Mouse (Mus musculus) T-helper 17 cell (primary cell): ENCODE measurements around the gene Gm4559.
"Not testable (repeated sequence)": the region's sequence is repeated elsewhere in the genome, so short reads cannot be mapped to it uniquely, and the experiment has no call there.

ENCODE experiments used
- in situ Hi-C, 2 experiments: fragments of 300-600 bp; cut with MboI, MseI; formaldehyde crosslinking; loops; 1 replicate in 1 of 2; 2 replicates in 1 of 2; pipeline ENCODE4 v1.15.1; 2025; ENCODE audit warnings: high pct_unique_total_duplicates in 2 of 2

Gene Gm4559

DNA sequence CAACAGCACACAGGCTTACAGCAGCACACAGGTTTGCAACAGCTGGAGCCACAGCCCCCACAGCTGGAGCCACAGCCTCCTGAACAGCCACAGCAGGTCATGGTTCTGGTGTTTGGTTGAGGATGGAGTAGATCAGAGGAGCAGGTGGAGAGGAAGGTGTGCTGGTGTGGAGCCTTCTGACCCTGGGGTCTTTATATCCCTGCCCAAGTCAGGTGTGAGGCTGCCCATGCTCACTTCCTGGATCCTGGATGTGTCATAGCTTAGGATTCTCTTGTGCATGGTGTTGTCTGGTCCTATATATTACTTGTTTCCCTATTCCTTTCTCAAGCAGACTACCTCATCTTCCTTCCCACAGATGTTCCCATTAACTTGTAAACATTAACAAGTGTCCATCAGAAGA, at the start of gene Gm4559:
Gm4559 (minus strand) TSS at position 101 of the 400 bp plus-strand sequence.
- in situ Hi-C loops, result not testable (repeated sequence)

DNA sequence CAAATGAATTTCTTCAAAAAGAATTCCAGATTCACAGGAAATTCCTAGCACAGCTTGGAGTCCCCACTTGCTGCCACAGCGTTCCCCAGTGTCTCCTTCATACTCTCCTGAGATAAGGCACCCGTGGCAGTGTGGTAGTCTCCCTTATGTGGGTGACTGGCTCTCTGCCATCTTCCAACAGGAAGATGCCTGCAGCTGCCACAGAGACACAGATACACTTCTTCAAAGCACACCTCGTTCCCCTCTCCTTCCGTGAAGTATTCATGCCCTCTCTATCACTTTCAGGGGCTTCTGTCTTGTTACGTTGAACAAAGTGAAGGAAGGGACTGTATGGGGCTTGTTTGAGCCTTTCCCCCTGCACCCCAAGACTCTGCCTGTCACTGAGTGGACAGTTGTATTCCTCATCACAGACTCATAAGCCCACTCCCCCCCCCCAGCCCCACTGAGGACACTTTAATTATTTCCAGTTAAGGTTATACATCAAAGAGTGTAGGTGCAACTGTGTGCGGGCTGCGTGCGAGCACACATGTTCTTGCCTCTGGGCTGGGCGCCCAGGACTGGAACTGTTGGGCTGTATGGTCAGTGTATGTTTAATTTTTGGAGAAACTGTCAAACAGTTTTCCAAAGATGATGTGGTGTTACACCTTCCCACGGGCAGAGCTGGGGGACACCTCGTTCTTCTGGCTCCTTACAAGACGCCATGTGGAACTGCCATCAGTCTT, 49.4 kb upstream of the Gm4559 start:
- in situ Hi-C loops, result no loop called here

DNA sequence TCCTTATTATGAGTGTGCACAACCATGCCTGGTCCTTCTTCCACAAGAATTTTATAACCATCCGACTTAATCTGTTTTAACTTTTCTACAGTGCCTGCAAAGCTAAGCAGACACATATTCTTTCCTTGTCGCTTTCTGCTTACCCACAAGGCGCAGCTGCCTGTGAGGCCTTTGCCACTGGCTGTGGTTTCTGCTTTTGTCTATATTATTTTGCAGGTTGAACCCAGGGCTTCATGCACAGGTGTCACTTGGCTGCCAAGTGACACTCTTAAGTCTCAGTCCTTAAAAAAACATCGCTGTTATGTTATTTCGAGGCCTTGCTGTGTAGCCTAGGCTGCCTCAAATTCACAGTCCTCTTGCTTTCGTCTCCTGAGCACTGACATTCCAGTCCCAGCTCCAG, 48.5 kb upstream of the Gm4559 start:
- in situ Hi-C loops, result no loop called here

- in situ Hi-C loops, result not testable (repeated sequence)
These were observed 47.6 kb upstream of the Gm4559 start for GRCm38 (mm10) chr7:142321637-142322306.

GRCm38 (mm10) chr7:142320906-142321305, 46.7 kb upstream of the Gm4559 start:
- in situ Hi-C loops, result no loop called here

GRCm38 (mm10) chr7:142319124-142319523, 45.0 kb upstream of the Gm4559 start:
- in situ Hi-C loops, result no loop called here

DNA sequence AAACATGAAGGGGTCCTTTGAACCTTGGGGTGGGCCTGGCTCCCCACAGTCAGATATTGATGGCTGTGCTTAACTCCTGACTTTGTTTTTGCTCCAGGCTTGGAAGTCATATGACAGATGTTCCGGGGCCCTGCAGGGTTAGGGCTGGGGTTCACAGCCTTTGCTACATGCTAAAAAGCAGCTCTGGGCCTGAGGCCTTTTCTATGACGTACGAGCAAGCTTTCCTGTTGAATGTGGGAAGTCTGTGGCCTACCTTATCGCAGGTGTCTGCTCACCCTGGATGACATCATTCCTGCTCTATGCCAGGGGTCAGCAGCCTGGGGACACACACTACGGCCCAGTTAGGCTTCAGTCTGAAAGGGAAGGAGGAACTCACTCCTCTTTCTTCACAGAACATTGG, 43.1 kb upstream of the Gm4559 start:
- in situ Hi-C loops, result no loop called here

- in situ Hi-C loops, result no loop called here
These were observed 42.4 kb upstream of the Gm4559 start for GRCm38 (mm10) chr7:142316558-142316957.

DNA sequence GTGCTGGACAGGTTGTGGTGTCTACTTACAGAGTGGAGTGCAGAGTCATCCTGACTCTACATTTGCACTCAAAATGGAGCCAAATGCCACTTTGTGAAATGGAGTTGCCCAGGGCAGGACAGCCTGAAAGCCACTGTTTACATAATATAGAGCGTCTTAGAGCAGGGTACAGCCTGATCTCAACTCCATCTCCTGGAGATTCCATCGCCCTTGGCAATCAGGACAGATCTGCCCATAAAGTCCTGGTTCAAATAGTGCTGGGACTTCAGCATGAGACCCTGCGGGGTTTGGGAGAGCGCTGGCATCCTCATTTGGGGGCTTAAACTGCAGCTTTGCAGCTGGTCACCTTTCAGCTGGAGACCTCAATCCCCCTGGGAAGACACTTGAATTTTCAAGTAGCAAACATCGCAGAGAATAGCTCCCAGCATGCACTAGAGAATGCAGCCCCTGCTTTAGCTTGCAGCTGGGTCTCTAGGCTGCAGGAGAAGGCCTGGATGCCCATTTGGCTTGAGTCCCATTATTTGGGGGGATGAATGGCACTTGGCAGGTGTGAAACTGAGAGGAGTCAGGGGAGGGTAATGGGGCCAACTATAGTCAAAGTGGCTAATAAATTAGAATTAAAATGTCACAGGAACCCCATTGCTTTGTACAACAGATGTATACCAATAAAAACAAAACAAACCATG, 40.6 kb upstream of the Gm4559 start:
- in situ Hi-C loops, result no loop called here

DNA sequence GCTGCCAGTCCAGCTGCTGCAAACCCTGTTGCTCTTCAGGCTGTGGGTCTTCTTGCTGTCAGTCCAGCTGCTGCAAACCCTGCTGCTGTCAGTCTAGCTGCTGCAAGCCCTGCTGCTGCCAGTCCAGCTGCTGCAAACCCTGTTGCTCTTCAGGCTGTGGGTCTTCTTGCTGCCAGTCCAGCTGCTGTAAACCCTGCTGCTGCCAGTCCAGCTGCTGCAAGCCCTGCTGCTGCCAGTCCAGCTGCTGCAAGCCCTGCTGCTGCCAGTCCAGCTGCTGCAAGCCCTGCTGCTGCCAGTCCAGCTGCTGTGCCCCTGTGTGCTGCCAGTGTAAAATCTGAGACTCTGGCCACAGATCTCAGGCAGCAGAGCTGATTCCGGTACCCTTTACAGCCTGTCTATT, 29.8 kb upstream of the Gm4559 start:
- in situ Hi-C loops, result not testable (repeated sequence)

- in situ Hi-C loops, result no loop called here
These were observed 29.1 kb upstream of the Gm4559 start, which contains the start of gene Krtap5-4 for GRCm38 (mm10) chr7:142303249-142303648. Gene Krtap5-4, plus strand, starts transcription at chr7:142303549.

DNA sequence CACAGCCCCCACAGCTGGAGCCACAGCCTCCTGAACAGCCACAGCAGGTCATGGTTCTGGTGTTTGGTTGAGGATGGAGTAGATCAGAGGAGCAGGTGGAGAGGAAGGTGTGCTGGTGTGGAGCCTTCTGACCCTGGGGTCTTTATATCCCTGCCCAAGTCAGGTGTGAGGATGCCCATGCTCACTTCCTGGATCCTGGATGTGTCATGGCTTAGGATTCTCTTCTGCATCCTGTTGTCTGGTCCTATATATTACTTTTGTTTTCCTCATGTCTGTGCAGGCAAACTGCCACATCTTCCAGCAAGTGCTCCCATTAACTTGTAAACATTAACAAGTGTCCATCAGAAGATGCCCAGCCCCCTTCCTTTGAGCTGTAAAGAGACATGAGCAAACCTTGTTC, 22.9 kb upstream of the Gm4559 start, which contains the start of gene Krtap5-1:
Krtap5-1 (minus strand) TSS at position 101 of the 400 bp plus-strand sequence.
- in situ Hi-C loops, result not testable (repeated sequence)

DNA sequence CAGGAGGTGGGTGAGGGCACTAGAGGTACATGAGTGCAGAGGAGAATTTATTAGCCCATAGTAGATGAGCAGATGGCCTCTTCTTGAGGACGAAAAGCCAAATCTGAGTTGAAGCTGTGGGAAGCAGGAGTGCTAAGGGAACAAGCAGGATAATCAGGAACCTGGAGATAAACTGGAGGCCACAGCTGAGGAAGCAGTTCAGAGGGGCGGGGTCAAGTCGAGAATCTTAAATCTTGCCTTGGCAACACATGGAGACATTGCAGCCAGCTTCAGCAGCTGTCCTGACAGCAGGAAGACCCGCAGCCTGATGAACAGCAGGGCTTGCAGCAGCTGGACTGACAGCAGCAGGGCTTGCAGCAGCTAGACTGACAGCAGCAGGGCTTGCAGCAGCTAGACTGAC, 21.9 kb upstream of the Gm4559 start:
- in situ Hi-C loops, result not testable (repeated sequence)

- in situ Hi-C loops, result no loop called here
These were observed 21.3 kb upstream of the Gm4559 start for GRCm38 (mm10) chr7:142295418-142295817.

DNA sequence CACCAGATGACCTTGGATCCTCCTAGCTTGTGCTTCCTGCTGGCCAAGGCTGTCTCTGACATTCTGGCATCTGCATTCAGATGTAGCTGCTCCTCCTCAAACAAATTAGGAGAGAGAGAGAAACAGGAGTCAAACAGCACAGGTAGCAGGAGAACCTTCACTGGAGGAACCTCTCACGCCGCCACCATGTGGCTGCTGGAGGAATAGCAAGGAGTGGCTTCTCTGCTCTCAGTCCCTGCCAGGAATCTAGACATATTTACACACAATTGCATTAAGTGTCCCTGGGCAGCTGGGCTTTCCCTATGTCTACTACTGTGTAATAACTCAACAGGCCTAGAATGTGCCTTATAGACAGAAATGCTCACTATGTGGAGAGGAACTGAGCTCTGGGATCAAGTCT, 19.7 kb upstream of the Gm4559 start:
- in situ Hi-C loops, result not testable (repeated sequence)

- in situ Hi-C loops, result loop anchor here in 1 of 2 experiments (10.0 kb wide), 1 partner anchor 1241 kb away; no protein-coding TSS in a partner anchor
These were observed 11.9 kb upstream of the Gm4559 start for GRCm38 (mm10) chr7:142285910-142286612.

DNA sequence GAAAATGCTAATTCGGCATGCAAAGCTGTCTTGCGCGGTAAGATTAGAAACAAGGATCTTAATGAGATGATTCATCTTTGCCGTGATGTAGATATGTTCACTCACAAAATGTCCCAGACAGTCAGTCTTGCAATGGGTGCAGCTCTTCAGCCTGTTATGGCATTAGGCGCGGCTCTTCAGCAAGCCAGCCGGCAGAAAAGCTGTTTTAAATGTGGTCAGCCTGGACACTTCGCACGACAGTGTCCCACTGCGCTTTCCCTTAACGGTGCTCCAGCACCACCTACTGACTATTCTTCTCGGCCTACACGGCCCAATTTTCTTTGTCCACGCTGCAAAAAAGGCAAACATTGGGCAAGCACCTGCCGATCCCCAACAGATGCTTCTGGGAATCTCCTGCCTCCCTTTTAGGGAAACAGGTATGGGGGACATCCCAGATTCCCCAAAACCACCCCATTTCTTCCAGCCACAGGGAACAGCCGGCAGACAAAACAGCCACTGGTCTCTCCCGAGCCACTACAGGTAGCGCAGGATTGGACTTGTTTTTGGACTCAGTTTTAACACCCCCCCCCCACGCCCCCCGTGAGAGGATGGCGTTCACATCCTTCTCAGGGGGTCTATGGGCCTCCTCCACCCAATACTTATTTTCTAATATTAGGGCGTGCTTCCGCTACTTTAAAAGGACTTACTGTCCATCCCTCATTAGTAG, 11.1 kb upstream of the Gm4559 start:
- in situ Hi-C loops, result loop anchor here in 1 of 2 experiments (10.0 kb wide), 1 partner anchor 1240 kb away; no protein-coding TSS in a partner anchor

DNA sequence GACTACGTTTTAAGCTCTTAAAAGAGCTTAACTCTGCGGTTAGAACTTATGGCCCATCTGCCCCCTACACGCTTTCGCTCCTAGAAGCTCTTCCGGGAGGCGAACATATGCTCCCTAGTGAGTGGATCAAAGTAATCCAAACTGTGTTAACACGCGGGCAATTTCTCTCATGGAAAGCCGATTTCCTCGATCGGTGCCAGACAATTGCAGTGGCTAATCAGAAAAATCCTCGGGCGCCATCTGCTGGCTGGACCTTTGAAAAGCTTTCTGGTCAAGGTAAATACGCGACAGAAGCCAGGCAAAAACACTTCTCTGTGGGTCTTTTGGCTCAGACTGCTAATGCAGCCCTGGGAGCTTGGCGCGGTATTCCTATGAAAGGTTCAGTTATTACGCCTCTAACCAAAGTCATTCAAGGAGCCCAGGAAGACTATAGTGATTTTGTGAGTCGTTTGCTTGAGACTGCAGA, 10.5 kb upstream of the Gm4559 start:
- in situ Hi-C loops, result loop anchor here in 1 of 2 experiments (10.0 kb wide), 1 partner anchor 1240 kb away; no protein-coding TSS in a partner anchor

DNA sequence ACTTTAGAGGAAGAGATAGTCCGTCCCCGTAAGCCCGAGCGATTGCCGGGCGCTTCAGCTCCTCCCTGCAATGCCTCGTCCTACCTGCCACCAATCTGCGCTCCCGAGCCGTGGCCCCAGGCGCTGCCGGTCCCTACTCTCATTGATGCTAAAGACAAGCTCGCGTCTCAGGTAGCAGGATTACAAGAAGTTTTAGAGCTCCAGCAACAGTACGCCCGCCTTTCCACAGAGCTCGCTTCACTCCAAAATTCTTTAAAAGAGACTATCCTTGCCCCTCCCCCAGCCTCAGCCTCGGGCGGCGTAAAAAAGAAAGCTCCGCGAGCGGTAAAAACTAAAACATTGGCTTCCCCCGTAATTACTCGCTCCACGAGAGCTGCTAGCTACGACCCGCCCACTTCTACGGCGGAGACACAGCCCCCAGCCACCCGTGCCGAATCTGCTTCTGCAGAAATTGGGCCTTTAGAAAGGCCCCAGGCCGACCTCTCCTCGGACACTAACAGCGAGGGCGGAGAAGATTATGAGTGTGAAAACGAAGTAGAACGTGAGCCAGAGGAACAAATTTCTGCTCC, 9.9 kb upstream of the Gm4559 start:
- in situ Hi-C loops, result loop anchor here in 1 of 2 experiments (10.0 kb wide), 1 partner anchor 1239 kb away; no protein-coding TSS in a partner anchor

- in situ Hi-C loops, result loop anchor here in 1 of 2 experiments (10.0 kb wide), 1 partner anchor 1238 kb away; no protein-coding TSS in a partner anchor
These were observed 8.7 kb upstream of the Gm4559 start for GRCm38 (mm10) chr7:142282847-142283246.
